Mouse (Mus musculus): ENCODE results near the gene Hipk1. TPM values are rescaled to one million over a fixed set of nuclear protein-coding genes. Genes with fewer than 3 reads are reported as not detected.

The Hipk1 gene
- polyA plus RNA-seq, 1 experiment from 2014 or later: 15.5 TPM

GRCm38 (mm10) chr3:103743208-103743607, 48.2 kb downstream of the Hipk1 start:
- ATAC-seq (no peak), DNase-seq (ENCODE audit: low spot score) (no peak)
- Histone ChIP-seq H3K9ac (ENCODE audit: low read length) (no peak overlapping the region), H3K4me1 (ENCODE audit: control insufficient read depth, insufficient read depth, low read length) (no peaks in the 10 kb centered on the region), H3K36me3 (ENCODE audit: control insufficient read depth, insufficient read depth, low read length) (peaks cover 56% of the 10 kb centered on the region), H3K27ac (ENCODE audit: low read depth, low read length) (no peak overlapping the region), H3K27me3 (replicated peaks; ENCODE audit: control insufficient read depth, insufficient read depth, low read length) (no peaks in the 10 kb centered on the region), H3K4me2 (ENCODE audit: low read length) (no peak overlapping the region), H3K9me3 (replicated peaks; ENCODE audit: control insufficient read depth, low read length) (no peaks in the 10 kb centered on the region), H3K4me3 (ENCODE audit: low read depth, low read length) (no peak overlapping the region)
- WGBS: 88% methylated on average over 6 of the region's 6 CpGs

- DNase-seq (ENCODE audit: low spot score) (no peak), ATAC-seq (no peak)
- Histone ChIP-seq H3K4me1 (ENCODE audit: control insufficient read depth, insufficient read depth, low read length) (peaks cover 20% of the 10 kb centered on the region), H3K36me3 (ENCODE audit: control insufficient read depth, insufficient read depth, low read length) (peaks cover 29% of the 10 kb centered on the region), H3K27ac (ENCODE audit: low read depth, low read length) (no peak overlapping the region), H3K9ac (ENCODE audit: low read length) (no peak overlapping the region), H3K27me3 (replicated peaks; ENCODE audit: control insufficient read depth, insufficient read depth, low read length) (no peaks in the 10 kb centered on the region), H3K4me2 (ENCODE audit: low read length) (no peak overlapping the region), H3K4me3 (ENCODE audit: low read depth, low read length) (no peak overlapping the region), H3K9me3 (replicated peaks; ENCODE audit: control insufficient read depth, low read length) (no peaks in the 10 kb centered on the region)
- WGBS: 42% methylated on average over 5 of the region's 5 CpGs
Measured at GRCm38 (mm10) chr3:103740342-103740741, 51.0 kb downstream of the Hipk1 start.

DNA sequence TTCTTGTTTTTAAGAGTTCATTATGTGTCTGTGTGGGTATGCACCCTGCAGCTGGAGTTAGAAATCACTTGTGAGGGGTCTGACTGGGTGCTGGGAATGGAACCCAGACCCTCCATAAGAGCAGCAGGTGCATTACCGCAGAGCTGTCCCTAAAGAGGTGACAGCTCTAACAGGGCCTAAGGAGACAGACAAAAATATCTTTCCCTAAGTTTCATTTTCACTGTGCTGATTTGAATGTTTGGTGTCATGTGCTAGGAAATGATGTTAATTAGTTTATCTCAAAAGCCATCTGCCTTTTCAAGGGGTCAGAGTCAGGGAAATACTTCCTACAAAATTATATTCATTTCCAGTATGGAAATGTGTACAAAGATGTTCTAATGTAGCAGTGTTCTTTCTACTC, 52.0 kb downstream of the Hipk1 start, which contains the start of gene Gm10964:
Gm10964 (plus strand) TSS at position 38 of the 400 bp plus-strand sequence.
- H3K27ac ChIP-seq (ENCODE audit: low read depth, low read length): peak within 1 kb of the TSS; percentile 76
- 0 out of 2 replicates have a peak within 1 kb of the TSS, but pooled peaks have one; percentile 35 for H3K9ac ChIP-seq (ENCODE audit: low read length)
- no peak within 1 kb of the TSS for H3K4me3 ChIP-seq (ENCODE audit: low read depth, low read length)
- peaks cover 30% of the 10 kb centered on the region for H3K4me1 ChIP-seq (ENCODE audit: control insufficient read depth, insufficient read depth, low read length)
- H3K27me3 ChIP-seq (replicated peaks; ENCODE audit: control insufficient read depth, insufficient read depth, low read length): no peaks in the 10 kb centered on the region
- 94% methylated on average over 1 of the region's 1 CpGs for whole genome bisulfite sequencing
- no peak for ATAC-seq
- no peaks in the 10 kb centered on the region for H3K9me3 ChIP-seq (replicated peaks; ENCODE audit: control insufficient read depth, low read length)
- peaks cover 19% of the 10 kb centered on the region for H3K36me3 ChIP-seq (ENCODE audit: control insufficient read depth, insufficient read depth, low read length)
- peak within 1 kb of the TSS; percentile 42 for H3K4me2 ChIP-seq (ENCODE audit: low read length)
- no peak for DNase-seq (ENCODE audit: low spot score)

DNA sequence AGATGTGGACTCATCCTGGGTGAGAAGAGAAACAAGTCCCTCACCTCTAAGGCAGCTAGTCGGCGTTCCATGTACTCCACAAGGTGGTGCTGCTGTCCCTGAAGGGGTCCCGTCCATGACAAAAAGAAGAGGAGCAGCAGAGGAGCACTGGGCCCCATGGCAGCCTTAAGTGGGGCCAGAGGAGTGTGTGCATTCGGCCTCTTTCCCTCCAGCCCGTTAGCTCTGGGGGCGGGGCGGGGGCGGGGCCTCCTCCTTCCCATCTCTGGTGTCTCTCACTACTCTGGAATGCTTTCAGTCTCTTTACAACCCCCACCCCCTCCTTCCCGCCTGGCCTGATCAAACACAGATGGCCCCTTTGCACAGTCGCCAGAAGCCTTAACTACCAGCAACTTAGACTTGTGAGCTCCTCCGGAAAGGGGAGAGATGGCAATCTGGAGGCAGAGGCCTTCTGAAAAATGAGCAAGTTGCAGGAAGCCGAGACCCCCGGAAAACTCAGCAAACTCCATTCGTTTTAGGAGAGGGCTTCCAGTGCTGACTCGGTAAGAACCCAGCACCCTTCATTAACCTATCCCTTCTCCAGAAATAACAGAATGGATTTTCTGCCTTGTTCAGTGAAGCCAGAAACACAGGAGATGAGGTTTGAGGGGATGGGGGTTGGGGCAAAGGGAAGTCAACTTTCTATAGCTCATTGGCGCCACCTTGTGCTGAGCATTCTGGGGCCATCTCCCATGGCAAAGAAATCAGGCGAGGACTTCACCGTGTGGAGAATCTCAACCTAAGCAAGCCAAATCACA, 53.4 kb downstream of the Hipk1 start, which contains the start of gene Olfml3:
Olfml3 (minus strand) TSS at position 224 of the 794 bp plus-strand sequence.
- WGBS: under 1% methylated on average over 18 of the region's 18 CpGs
- Histone ChIP-seq H3K4me1 (ENCODE audit: control insufficient read depth, insufficient read depth, low read length) (peaks cover 38% of the 10 kb centered on the region), H3K27ac (ENCODE audit: low read depth, low read length) (peak within 1 kb of the TSS; percentile 76), H3K27me3 (replicated peaks; ENCODE audit: control insufficient read depth, insufficient read depth, low read length) (no peaks in the 10 kb centered on the region), H3K9me3 (replicated peaks; ENCODE audit: control insufficient read depth, low read length) (no peaks in the 10 kb centered on the region), H3K4me3 (ENCODE audit: low read depth, low read length) (no peak within 1 kb of the TSS), H3K9ac (ENCODE audit: low read length) (peak within 1 kb of the TSS; percentile 22; the same call in 1 of the 2 replicates), H3K4me2 (ENCODE audit: low read length) (peak within 1 kb of the TSS; percentile 42), H3K36me3 (ENCODE audit: control insufficient read depth, insufficient read depth, low read length) (peaks cover 6% of the 10 kb centered on the region; the same call in 1 of the 2 replicates)
- DNase-seq (ENCODE audit: low spot score) (peak; percentile 94), ATAC-seq (peak; percentile 71)

DNA sequence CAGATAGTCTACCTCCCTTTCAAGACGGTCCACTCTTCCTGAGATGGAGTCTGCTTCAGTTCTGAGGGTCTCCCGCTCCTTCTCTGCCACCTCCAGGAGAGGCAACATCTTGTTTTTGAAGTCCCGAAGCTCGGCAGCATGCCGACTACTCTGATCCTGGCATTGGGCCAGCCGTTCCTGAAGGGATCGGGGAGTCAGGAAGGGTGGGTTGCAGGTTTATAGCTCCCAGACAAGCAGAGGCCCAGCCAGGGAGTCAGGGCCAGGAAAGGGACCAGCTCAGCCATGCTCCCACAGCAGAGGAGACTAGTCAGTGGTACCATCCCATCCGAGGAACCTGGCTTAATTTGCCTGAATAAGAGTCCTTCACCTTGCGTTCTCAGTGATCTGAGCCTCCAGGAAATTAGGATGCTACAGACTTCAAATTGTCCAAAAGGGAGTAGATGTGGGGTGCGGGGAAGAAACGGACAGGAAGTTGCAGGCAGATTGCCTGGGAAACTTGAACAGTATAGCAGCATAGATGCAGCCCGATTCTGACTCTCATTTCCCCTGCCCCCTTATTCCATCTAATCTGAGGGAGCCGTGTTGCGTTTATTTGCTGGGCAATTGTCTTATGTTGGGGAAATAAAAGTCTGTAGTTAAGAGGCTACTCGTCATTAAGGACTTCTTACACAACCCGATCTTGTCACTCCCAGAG, 54.2 kb downstream of the Hipk1 start:
- H3K4me2 ChIP-seq (ENCODE audit: low read length): peak overlapping the region; percentile 42
- 0 out of 2 replicates have a peak, but pooled peaks cover 3% of the 10 kb centered on the region for H3K36me3 ChIP-seq (ENCODE audit: control insufficient read depth, insufficient read depth, low read length)
- peak overlapping the region; percentile 22; the same call in 1 of the 2 replicates for H3K9ac ChIP-seq (ENCODE audit: low read length)
- H3K27me3 ChIP-seq (replicated peaks; ENCODE audit: control insufficient read depth, insufficient read depth, low read length): no peaks in the 10 kb centered on the region
- peaks cover 42% of the 10 kb centered on the region for H3K4me1 ChIP-seq (ENCODE audit: control insufficient read depth, insufficient read depth, low read length)
- DNase-seq (ENCODE audit: low spot score) (peak; percentile 60), ATAC-seq (no peak)
- H3K4me3 ChIP-seq (ENCODE audit: low read depth, low read length): no peak overlapping the region
- no peaks in the 10 kb centered on the region for H3K9me3 ChIP-seq (replicated peaks; ENCODE audit: control insufficient read depth, low read length)
- WGBS: 44% methylated on average over 16 of the region's 16 CpGs
- peak overlapping the region; percentile 76 for H3K27ac ChIP-seq (ENCODE audit: low read depth, low read length)

DNA sequence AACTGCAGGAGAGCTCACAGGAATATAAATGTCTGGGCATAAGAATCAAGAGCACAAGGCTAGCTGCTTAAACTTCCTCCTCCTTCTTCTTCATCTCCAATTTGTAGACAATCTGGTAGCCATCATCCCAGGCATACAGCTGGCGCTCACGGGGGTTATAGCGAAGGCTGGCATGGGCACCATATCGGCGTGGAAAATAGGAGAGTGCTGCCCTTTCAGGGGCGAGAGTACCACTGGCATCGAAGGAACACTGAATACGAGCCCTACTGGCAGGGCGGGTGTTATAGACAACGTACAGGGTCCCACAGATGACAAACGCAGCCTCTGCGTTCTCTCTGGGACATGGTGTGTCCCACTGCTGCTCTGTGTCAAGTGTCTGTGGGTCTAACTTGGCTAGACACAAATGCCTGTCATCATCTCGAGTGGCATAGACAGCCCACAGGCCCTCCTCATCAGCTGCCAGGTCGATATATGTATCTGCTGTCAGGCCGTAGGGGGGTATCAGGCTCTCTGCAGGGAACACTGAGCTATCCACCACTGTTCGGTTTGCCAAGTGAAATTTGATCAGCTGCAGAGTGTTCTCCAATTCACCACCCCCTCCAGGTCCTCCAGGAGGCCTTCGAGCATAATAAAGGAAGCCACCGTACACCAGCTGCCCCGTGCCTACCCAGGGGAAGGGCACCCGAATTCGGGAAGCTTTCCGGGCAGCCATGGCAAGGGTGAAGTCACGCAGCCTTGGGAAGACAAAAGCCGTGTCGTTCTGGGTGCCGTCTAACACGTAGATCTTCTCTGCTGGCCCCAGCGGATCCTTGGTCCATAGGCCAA, 55.4 kb downstream of the Hipk1 start:
- ATAC-seq: no peak
- H3K27me3 ChIP-seq (replicated peaks; ENCODE audit: control insufficient read depth, insufficient read depth, low read length): no peaks in the 10 kb centered on the region
- no peak overlapping the region for H3K4me2 ChIP-seq (ENCODE audit: low read length)
- no peak overlapping the region for H3K4me3 ChIP-seq (ENCODE audit: low read depth, low read length)
- no peak overlapping the region for H3K27ac ChIP-seq (ENCODE audit: low read depth, low read length)
- no peaks in the 10 kb centered on the region for H3K9me3 ChIP-seq (replicated peaks; ENCODE audit: control insufficient read depth, low read length)
- DNase-seq (ENCODE audit: low spot score): no peak
- no peaks in the 10 kb centered on the region for H3K36me3 ChIP-seq (ENCODE audit: control insufficient read depth, insufficient read depth, low read length)
- peak overlapping the region; percentile 21; the same call in 1 of the 2 replicates for H3K9ac ChIP-seq (ENCODE audit: low read length)
- WGBS: 83% methylated on average over 28 of the region's 28 CpGs
- H3K4me1 ChIP-seq (ENCODE audit: control insufficient read depth, insufficient read depth, low read length): peaks cover 42% of the 10 kb centered on the region

DNA sequence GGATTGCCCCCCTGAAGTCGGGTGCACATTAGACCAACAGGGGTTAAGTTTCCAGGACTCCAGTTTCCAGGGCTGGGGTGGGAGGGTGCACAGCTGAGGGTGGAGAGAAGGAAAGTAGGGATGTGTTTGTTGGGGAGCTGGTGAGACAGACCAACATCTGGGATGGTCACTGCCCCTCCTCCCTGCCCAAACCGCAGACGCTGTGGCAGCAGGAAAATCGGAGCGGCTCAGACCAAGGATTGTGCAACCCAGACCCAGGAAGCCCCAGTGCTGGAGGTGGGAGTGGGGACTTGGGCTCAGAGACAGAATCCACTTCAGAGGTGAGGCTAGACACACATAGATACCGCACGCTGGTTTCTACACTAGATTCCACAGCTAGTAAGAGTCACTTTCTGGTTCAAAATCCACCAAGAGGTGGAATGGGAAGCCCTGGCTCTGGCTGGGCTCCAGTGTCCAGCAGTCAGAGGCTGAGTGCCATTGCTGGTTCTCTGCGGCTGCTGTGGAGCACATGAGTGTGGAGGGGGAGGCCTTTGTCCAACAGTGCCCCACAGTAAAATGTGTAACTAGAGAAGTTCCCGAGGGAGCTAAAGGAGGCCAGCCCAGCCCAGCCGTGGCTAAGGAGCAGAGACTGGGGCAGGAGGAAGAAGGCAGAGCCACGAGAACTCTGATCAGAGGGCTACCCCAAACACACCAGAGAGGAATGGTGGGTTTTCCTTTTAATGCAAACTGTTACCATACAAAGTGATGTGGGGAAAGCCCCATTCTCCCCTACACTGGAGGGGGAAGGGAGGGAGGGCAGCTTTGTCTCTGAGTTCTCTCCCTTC, 56.5 kb downstream of the Hipk1 start:
- Histone ChIP-seq H3K4me2 (ENCODE audit: low read length) (peak overlapping the region; percentile 44), H3K27ac (ENCODE audit: low read depth, low read length) (peak overlapping the region; percentile 40), H3K4me1 (ENCODE audit: control insufficient read depth, insufficient read depth, low read length) (peaks cover 42% of the 10 kb centered on the region), H3K9me3 (replicated peaks; ENCODE audit: control insufficient read depth, low read length) (no peaks in the 10 kb centered on the region), H3K9ac (ENCODE audit: low read length) (0 out of 2 replicates have a peak overlapping the region, but pooled peaks have one; percentile 21), H3K36me3 (ENCODE audit: control insufficient read depth, insufficient read depth, low read length) (no peaks in the 10 kb centered on the region), H3K4me3 (ENCODE audit: low read depth, low read length) (no peak overlapping the region), H3K27me3 (replicated peaks; ENCODE audit: control insufficient read depth, insufficient read depth, low read length) (no peaks in the 10 kb centered on the region)
- 9% methylated on average over 11 of the region's 11 CpGs for WGBS
- DNase-seq (ENCODE audit: low spot score) (peak; percentile 28), ATAC-seq (no peak)
